Mouse (Mus musculus): ENCODE results near the gene Nectin3. TPM values are rescaled to one million over a fixed set of nuclear protein-coding genes. Genes with fewer than 3 reads are reported as not detected.
"Not testable (repeated sequence)": the region's sequence is repeated elsewhere in the genome, so short reads cannot be mapped to it uniquely, and the experiment has no call there.

Gene Nectin3
- polyA plus RNA-seq, 2 experiments: 2.5 to 5.1 TPM

DNA sequence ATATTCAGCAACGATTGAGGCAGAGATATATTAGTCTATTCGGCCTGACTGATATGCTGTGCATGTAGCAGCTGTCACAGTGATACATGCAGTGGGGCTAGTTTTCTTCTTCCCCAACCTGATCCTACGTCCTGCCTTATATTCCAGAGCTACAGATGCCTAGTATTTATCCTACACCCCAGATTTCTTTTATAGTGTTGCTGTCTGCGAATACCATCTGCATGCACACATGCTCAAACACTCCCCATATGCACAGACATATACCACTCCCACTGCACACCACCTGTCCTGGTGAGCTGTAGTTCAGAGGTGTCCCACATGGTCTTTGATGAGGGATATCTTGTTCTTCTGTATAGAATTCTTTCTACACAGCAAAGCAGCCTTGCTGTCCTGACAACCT, 115.0 kb downstream of the Nectin3 start:
- Histone ChIP-seq H3K9me3 (ENCODE audit: control insufficient read depth, low read length) (no peaks in the 10 kb centered on the region), H3K36me3 (replicated peaks; ENCODE audit: control insufficient read depth, insufficient read depth, low read depth) (no peaks in the 10 kb centered on the region), H3K4me3 (ENCODE audit: insufficient read depth in 1 of 2, low read depth in 2 of 2, low read length in 2 of 2) (no peak overlapping the region), H3K27me3 (ENCODE audit: control insufficient read depth, insufficient read depth, low read length) (no peaks in the 10 kb centered on the region), H3K4me2 (ENCODE audit: low read depth) (no peak overlapping the region), H3K9ac (replicated peaks) (no peak overlapping the region), H3K27ac (no peak overlapping the region), H3K4me1 (replicated peaks; ENCODE audit: control insufficient read depth in 2 of 2, insufficient read depth in 2 of 2, low read length in 1 of 2) (no peaks in the 10 kb centered on the region)
- ATAC-seq (ENCODE audit: insufficient read depth): no peak
- 71% methylated on average over 4 of the region's 4 CpGs for WGBS (ENCODE audit: insufficient replicate concordance)
- TF ChIP-seq EP300 (IDR thresholded peaks at IDR 0.05; ENCODE audit: low read depth) (no peak), CTCF (IDR thresholded peaks at IDR 0.05; ENCODE audit: low read depth) (no peak)
- DNase-seq (ENCODE audit: low read depth in 3 of 3, low spot score in 3 of 3): no peak

DNA sequence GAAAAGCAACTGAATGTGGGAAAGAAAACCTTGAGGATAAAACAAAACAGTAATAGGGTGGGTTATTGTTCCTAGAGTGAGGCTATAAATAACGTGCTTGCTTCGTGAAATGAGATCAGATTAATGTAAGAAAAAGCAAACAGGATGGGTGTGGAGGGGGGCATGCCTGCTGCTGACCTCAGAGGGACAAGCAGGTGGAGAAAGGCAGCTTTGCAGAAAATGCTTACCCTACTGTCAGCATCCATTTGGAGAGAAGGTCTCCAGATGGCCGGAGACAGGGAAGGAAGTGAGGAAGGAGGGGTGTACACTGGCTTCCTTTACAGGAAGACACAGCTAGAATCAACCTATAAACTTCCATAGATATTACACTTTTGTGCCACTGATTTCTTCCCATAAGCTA, 121.8 kb downstream of the Nectin3 start:
- H3K36me3 ChIP-seq (replicated peaks; ENCODE audit: control insufficient read depth, insufficient read depth, low read depth): no peaks in the 10 kb centered on the region
- H3K27ac ChIP-seq: no peak overlapping the region
- ATAC-seq (ENCODE audit: insufficient read depth): no peak
- H3K4me2 ChIP-seq (ENCODE audit: low read depth): no peak overlapping the region
- DNase-seq (ENCODE audit: low read depth in 3 of 3, low spot score in 3 of 3): no peak
- no peaks in the 10 kb centered on the region for H3K4me1 ChIP-seq (replicated peaks; ENCODE audit: control insufficient read depth in 2 of 2, insufficient read depth in 2 of 2, low read length in 1 of 2)
- no peaks in the 10 kb centered on the region for H3K9me3 ChIP-seq (ENCODE audit: control insufficient read depth, low read length)
- H3K27me3 ChIP-seq (ENCODE audit: control insufficient read depth, insufficient read depth, low read length): no peaks in the 10 kb centered on the region
- WGBS (ENCODE audit: insufficient replicate concordance): 31% methylated on average over 3 of the region's 3 CpGs
- no peak overlapping the region for H3K9ac ChIP-seq (replicated peaks)
- no peak for TF ChIP-seq EP300 (IDR thresholded peaks at IDR 0.05; ENCODE audit: low read depth)
- TF ChIP-seq CTCF (IDR thresholded peaks at IDR 0.05; ENCODE audit: low read depth): no peak
- H3K4me3 ChIP-seq (ENCODE audit: insufficient read depth in 1 of 2, low read depth in 2 of 2, low read length in 2 of 2): no peak overlapping the region

DNA sequence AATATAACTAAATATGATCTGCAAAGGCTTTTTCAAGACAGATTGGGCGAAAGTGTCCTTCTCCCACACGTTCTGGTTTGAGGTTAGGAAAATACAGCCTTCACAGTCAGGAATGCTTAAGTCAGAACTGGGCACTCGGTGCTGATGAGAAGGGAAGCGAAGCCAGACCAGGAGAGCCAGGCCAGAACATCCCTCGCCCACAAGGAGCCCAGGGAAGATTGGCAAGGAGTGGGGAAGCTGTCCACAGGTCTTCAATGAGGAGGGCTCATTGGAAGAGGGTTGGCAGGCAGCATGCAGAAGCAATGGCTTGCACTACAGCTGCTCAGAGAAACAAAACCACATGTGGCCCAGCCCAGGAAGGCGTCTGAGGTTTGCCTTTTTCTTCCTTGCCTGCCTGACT, 136.3 kb downstream of the Nectin3 start:
- Histone ChIP-seq H3K4me3 (ENCODE audit: insufficient read depth in 1 of 2, low read depth in 2 of 2, low read length in 2 of 2) (no peak overlapping the region), H3K4me1 (replicated peaks; ENCODE audit: control insufficient read depth in 2 of 2, insufficient read depth in 2 of 2, low read length in 1 of 2) (no peaks in the 10 kb centered on the region), H3K9ac (replicated peaks) (no peak overlapping the region), H3K27ac (no peak overlapping the region), H3K4me2 (ENCODE audit: low read depth) (no peak overlapping the region), H3K9me3 (ENCODE audit: control insufficient read depth, low read length) (no peaks in the 10 kb centered on the region), H3K36me3 (replicated peaks; ENCODE audit: control insufficient read depth, insufficient read depth, low read depth) (no peaks in the 10 kb centered on the region), H3K27me3 (ENCODE audit: control insufficient read depth, insufficient read depth, low read length) (no peaks in the 10 kb centered on the region)
- ATAC-seq (ENCODE audit: insufficient read depth): no peak
- DNase-seq (ENCODE audit: low read depth in 3 of 3, low spot score in 3 of 3): no peak
- TF ChIP-seq EP300 (IDR thresholded peaks at IDR 0.05; ENCODE audit: low read depth) (no peak), CTCF (IDR thresholded peaks at IDR 0.05; ENCODE audit: low read depth) (no peak)
- WGBS (ENCODE audit: insufficient replicate concordance): 45% methylated on average over 6 of the region's 6 CpGs

DNA sequence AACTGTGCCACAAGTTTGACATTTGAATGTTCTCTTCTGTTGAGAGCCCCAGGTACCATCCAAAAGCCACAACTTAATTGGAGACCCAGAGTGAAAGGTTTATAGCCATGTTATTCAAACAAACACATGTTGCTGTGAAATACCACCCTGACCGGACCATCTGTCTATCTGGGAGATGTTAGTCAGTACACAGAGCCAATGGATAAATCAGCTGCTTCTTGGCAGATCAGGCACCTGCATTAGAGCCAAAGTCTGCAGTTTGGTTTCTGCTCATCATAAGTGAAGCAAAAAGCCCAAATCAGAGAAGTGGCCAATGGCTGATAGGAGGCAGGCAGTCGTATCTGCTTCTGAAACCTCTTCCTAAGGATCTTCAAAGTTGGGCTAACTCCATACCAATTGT, 140.7 kb downstream of the Nectin3 start:
- not testable (repeated sequence) for H3K4me1 ChIP-seq (replicated peaks; ENCODE audit: control insufficient read depth in 2 of 2, insufficient read depth in 2 of 2, low read length in 1 of 2); H3K4me3 ChIP-seq (ENCODE audit: insufficient read depth in 1 of 2, low read depth in 2 of 2, low read length in 2 of 2); H3K9me3 ChIP-seq (ENCODE audit: control insufficient read depth, low read length); H3K4me2 ChIP-seq (ENCODE audit: low read depth); H3K27me3 ChIP-seq (ENCODE audit: control insufficient read depth, insufficient read depth, low read length); H3K9ac ChIP-seq (replicated peaks); ATAC-seq (ENCODE audit: insufficient read depth); DNase-seq (ENCODE audit: low read depth in 3 of 3, low spot score in 3 of 3); H3K36me3 ChIP-seq (replicated peaks; ENCODE audit: control insufficient read depth, insufficient read depth, low read depth); H3K27ac ChIP-seq
- 52% methylated on average over 2 of the region's 2 CpGs for WGBS (ENCODE audit: insufficient replicate concordance)

DNA sequence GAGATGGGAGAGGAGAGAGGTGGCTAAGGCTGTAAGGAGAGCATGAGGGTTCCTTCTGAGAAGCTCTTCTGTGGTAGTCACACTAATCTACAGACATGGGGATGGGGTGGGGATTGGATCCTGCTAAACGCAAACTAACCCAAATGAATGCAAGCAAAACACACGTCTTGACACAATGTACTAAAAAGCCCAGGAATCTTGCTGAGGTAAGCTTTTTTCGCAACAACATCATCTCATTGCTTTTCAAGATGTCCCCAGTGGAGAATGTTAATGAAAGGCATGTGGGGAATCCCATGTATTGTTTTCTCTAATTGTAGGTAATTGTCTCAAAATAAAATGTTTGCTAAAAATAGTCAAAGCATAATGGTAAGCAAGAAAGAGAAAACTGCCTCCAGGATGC, 141.7 kb downstream of the Nectin3 start:
- no peak for TF ChIP-seq CTCF (IDR thresholded peaks at IDR 0.05; ENCODE audit: low read depth)
- no peak for TF ChIP-seq EP300 (IDR thresholded peaks at IDR 0.05; ENCODE audit: low read depth)
- H3K27me3 ChIP-seq (ENCODE audit: control insufficient read depth, insufficient read depth, low read length): no peaks in the 10 kb centered on the region
- H3K9me3 ChIP-seq (ENCODE audit: control insufficient read depth, low read length): no peaks in the 10 kb centered on the region
- WGBS (ENCODE audit: insufficient replicate concordance): 47% methylated on average over 3 of the region's 3 CpGs
- H3K4me2 ChIP-seq (ENCODE audit: low read depth): no peak overlapping the region
- ATAC-seq (ENCODE audit: insufficient read depth) (no peak), DNase-seq (ENCODE audit: low read depth in 3 of 3, low spot score in 3 of 3) (no peak)
- no peaks in the 10 kb centered on the region for H3K36me3 ChIP-seq (replicated peaks; ENCODE audit: control insufficient read depth, insufficient read depth, low read depth)
- H3K4me3 ChIP-seq (ENCODE audit: insufficient read depth in 1 of 2, low read depth in 2 of 2, low read length in 2 of 2): no peak overlapping the region
- H3K9ac ChIP-seq (replicated peaks): no peak overlapping the region
- no peaks in the 10 kb centered on the region for H3K4me1 ChIP-seq (replicated peaks; ENCODE audit: control insufficient read depth in 2 of 2, insufficient read depth in 2 of 2, low read length in 1 of 2)
- no peak overlapping the region for H3K27ac ChIP-seq
